Mouse (Mus musculus) monocyte, adult 5-6 weeks (primary cell): ENCODE measurements around the gene Tchp. TPM values are rescaled to one million over a fixed set of nuclear protein-coding genes. Genes with fewer than 3 reads are reported as not detected.

ENCODE experiments used
- ATAC-seq: fragments of 153-309, 156-312 bp; replicated peaks from 2 replicates; pipeline ENCODE4 v1.8.0; 2017; ENCODE audit warnings: mild to moderate bottlenecking; ENCODE audit not compliant: low TSS enrichment, insufficient number of reproducible peaks, severe bottlenecking, poor library complexity, low FRiP score
- total RNA-seq: library from RNA; stranded (forward); fragments of 200-1000, 200-491, 200-594 nt; gene quantifications from 3 replicates; pipeline ENCODE4 v1.2.3, GENCODE M21; 2017

Tchp gene
- total RNA-seq, 1 experiment from 2014 or later = 9.8 TPM

- no peak for ATAC-seq
Measured at GRCm38 (mm10) chr5:114766686-114767085, 59.1 kb downstream of the Tchp start.

- ATAC-seq = no peak
Measured at GRCm38 (mm10) chr5:114767185-114767584, 59.6 kb downstream of the Tchp start.

- ATAC-seq = no peak
Measured at GRCm38 (mm10) chr5:114769786-114770185, 62.2 kb downstream of the Tchp start.

GRCm38 (mm10) chr5:114771796-114772195, 64.2 kb downstream of the Tchp start:
- ATAC-seq = peak; percentile 23; the same call in 1 of the 2 replicates

Other genes starting within 250 kb of the Tchp start
- gene Fam222a, start 139.7 kb upstream of the Tchp start, total RNA-seq = 0.75 TPM in 1 of 3 replicates, not detected in the others
- not detected in 3 replicates for gene Trpv4, start 49.3 kb upstream of the Tchp start, total RNA-seq
- 46.4 to 52.1 TPM (median 46.5 TPM) in 3 replicates for gene Gltp, start 16.8 kb upstream of the Tchp start, total RNA-seq
- gene Ankrd13a, start 66.9 kb downstream of the Tchp start, total RNA-seq = 185 to 246 TPM (median 193 TPM) in 3 replicates
- gene Git2, start 67.8 kb downstream of the Tchp start, total RNA-seq = 118 to 169 TPM (median 121 TPM) in 3 replicates
- 33.0 to 67.3 TPM (median 42.5 TPM) in 3 replicates for gene 1500011B03Rik, start 115.7 kb downstream of the Tchp start, total RNA-seq
- gene 4930519G04Rik, start 145.9 kb downstream of the Tchp start, total RNA-seq = 0.57 TPM in 1 of 3 replicates, not detected in the others
- gene Gm9936, start 150.9 kb downstream of the Tchp start, total RNA-seq = not detected in 3 replicates
- 10.6 to 17.9 TPM (median 14.4 TPM) in 3 replicates for gene Oasl2, start 189.2 kb downstream of the Tchp start, total RNA-seq
- 0.95 to 2.6 TPM (median 1.5 TPM) in 3 replicates for gene Oasl1, start 215.5 kb downstream of the Tchp start, total RNA-seq
- gene 2210016L21Rik, start 234.4 kb downstream of the Tchp start, total RNA-seq = 4.2 to 13.3 TPM (median 8.5 TPM) in 3 replicates